Mouse (Mus musculus) ES-Bruce4 (cell line): Measurements from ENCODE around the gene 9330159F19Rik.

ENCODE experiments used
- CTCF ChIP-seq: IDR thresholded peaks from one replicate; pipeline ENCODE4 v1.8.1; 2011; ENCODE audit warnings: low read depth, low read length
- POLR2A ChIP-seq: IDR thresholded peaks from one replicate; pipeline ENCODE4 v1.8.1; 2011; ENCODE audit warnings: low read length; ENCODE audit not compliant: insufficient read depth

DNA sequence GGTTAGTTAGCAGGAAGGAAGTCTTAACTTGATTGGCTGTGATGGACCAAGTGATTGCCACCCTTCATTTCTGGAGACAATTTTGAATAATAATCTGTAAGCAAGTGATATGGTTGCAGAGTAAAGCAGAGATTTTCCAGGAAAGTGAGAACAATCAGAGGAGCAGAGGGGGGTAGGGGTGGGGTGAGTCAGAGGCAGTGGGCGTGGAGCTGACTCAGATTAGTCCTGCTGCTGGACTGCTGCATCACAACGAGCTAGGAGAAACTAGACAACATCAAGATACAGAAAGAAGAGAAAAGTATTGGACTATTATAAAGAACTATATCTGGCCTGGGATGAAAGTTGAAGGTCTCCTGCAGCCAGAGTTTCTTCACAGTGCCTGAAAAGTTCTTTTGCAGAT, 33.4 kb upstream of the 9330159F19Rik start:
- TF ChIP-seq CTCF (no peak), POLR2A (no peak)
